Mouse (Mus musculus): Measurements from ENCODE around the gene Ggt1.

Gene Ggt1

DNA sequence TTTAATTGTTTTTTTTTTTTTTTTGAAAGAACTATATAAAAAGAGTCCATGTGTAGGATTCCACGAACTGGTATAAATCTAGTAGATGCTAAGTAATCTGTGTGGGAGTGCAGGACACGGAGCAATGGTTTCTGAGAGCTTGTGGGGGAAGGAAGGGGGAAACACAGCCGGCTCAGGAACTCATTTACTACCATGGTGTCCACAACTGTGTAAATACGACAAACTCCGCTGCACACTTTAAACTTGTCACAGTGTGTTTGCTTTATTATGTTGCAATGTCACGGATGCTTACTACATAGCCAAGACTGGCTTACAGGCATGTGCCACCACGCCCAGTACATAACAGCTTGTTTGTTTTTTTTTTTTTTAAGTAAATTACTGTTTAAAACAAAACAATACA, 11.5 kb upstream of the Ggt1 start:
- 60% methylated on average over 7 of the region's 7 CpGs for WGBS

DNA sequence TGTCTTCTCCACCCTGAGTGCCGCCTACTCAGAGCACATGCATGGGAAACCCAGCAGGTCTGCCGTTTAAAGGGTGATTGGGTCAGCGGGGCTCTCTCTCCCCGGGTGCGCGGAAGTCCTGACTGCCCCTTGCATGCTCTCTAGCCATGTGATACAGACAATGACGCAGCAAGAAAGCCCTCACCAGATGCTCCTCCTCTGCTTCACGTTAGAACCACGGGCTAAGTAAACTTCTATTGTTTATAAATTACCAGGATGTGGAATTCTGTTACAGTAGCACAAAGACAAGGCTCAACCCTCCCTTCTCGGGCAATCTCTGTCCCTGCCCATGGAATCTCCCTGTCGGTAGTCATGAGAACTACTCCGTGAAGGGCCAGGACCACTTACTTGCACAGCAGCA, 10.2 kb upstream of the Ggt1 start:
- 56% methylated on average over 12 of the region's 12 CpGs for WGBS

DNA sequence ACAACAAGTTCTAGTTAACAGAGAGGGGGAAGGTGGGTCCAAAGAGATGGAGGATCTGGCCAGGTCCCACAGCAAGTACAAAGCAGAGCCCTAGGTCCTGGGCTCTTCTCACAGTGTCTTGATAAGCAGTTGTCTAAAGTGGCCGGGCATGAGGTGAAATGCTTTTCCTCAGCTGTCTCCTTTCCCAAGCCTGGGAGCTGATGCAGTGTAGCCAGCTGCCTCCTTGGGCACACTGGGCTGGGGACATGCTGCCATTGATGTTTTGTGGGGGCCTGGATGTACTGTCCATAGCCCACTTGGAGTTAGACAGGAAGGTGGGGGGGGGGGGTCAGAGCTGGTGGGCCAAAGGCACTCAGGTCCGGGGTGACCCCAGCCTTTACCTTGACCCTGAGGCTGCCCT, 9.3 kb upstream of the Ggt1 start:
- WGBS: 92% methylated on average over 2 of the region's 2 CpGs

DNA sequence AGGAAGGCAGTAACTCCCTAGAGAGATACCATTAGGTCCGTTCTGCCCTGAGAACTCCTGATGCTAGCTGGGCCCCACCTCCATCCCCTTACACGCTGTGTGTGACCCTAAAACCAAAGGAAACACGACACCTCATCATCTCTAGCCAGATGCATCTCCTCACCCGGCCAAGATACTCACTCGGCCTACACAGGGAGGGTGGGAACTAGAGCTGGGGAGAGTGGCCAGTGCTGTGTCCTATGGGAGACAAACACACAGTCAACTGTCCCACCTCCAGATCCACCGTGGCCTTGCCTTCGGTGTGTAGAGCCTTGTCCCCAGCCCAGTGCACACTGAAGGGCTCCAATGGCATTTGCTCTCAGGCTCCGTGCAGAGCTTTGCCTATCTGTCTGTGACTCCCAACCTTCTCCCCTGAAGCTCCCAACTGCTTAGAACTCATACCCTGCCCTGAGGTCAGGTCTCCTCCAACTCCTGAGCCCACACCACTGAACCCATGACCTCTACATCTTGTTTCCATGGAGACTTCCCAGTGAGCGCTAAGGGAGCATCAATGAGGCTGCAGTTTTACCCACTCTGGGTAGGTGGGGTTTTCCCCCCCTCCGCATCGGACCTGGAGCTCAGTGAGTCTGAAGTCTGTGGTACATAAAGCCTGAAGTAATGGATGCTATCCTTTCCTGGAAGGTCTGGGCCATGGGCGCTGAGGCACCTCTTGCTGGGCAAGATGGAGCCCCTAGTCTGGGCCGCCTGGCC, 8.5 kb upstream of the Ggt1 start:
- 91% methylated on average over 13 of the region's 13 CpGs for WGBS

DNA sequence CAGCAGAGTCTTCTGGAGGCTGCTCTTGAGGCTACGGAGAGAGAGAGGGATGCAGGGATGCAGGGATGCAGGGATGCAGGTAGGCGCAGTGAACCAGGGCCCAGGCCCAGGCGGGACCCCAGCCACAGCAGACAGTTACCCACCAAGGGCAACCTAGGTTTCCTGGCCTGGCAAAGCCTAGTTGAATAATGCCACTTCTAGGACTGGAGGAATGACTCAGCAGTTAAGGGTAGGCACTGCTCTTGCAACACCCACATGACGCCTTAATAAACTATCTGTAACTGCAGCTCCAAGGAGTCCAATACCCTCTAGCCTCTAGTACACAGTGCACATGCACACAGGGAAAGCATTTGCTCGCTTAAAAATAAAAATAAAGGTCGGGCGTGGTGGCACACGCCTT, 7.3 kb upstream of the Ggt1 start:
- 95% methylated on average over 8 of the region's 8 CpGs for WGBS

DNA sequence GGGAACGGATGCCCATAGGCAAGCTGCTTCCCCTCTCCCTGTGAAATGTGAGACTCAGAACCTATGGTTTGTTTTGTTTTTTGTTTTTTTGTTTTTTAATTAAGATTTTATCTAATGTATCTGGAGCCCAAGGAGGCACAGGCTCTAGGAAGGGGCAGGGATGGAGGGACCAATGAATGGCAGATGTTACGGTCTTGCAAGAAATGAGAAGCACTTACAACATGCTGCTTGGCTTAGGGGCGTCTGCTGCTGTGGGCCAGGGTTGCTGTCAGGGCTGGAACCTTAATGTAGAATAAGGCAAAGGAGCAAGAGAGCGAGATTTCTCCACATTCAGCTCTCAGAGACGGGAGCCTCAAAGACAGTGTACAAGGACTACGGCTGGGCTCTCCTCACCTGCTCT, 5.8 kb upstream of the Ggt1 start:
- 78% methylated on average over 6 of the region's 6 CpGs for WGBS

DNA sequence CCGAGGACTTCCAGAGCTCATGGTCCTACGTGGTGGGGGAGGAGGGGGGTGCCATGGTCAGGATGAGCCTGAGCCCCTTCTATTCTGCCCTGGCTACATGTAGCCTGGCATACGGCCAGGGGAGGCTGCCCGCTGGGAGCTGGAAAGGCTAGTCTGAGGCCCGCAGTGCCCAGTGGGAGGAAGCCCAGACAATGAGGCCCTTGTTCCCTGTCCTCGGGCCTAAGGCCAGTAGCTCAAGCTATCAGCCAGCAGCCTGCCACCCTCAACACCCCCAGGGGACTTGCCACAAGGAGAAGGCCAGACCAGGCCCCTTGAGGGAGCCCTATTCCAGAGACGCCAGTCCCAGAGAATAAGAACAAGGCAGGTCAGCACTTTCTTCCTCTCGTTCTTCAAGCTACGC, 5.4 kb upstream of the Ggt1 start:
- 55% methylated on average over 9 of the region's 9 CpGs for WGBS

DNA sequence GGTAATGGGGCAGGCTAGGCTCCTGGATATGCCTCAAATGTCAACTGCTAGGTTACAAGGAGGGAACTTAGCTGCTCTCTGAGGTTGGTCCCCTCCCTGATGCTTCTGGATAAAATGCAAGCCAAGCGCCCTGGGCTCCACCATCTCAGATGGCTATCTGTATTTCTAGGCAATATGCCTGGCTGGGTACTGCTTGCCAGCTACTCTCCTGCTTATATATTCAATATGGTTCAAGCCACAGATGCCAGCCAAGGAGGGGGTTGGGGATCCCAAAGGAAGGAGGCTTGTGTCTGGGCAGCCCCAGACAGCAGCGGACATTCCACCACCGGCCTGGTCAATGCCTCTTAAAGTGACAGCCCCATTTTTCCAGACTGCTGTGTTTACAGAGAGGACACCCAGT, 2.9 kb upstream of the Ggt1 start:
- WGBS: 17% methylated on average over 3 of the region's 3 CpGs

DNA sequence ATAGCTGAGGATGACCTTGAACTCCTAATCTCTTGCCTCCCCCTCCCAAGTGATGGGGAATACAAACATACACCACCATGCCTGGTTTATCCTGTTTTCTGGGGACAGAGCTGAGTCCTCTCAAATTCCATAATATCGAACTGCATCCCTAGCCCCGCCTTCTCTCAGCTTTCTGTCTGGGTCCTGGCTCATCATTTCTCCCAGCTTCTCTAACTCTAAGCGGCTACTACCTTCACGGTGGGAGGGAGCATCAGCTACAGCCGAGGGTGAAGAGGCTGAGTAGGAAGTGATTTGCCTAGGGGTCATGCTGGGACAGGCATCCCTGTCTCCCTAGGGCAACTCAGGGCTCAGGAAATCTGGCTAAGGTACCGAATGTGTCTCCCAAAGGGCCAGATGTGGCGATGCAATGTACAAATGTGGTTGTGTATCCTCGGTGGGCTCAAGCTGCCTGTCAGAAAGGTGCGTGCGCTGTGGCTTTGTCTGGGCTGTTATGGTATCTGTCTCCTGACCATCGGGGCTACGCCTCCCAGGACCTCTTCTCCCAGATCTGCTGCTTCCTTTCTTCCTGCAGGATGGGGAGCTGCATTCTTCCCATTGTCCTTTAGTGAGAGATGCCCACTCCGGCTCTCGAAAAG, 2.2 kb upstream of the Ggt1 start:
- 5% methylated on average over 14 of the region's 14 CpGs for WGBS

DNA sequence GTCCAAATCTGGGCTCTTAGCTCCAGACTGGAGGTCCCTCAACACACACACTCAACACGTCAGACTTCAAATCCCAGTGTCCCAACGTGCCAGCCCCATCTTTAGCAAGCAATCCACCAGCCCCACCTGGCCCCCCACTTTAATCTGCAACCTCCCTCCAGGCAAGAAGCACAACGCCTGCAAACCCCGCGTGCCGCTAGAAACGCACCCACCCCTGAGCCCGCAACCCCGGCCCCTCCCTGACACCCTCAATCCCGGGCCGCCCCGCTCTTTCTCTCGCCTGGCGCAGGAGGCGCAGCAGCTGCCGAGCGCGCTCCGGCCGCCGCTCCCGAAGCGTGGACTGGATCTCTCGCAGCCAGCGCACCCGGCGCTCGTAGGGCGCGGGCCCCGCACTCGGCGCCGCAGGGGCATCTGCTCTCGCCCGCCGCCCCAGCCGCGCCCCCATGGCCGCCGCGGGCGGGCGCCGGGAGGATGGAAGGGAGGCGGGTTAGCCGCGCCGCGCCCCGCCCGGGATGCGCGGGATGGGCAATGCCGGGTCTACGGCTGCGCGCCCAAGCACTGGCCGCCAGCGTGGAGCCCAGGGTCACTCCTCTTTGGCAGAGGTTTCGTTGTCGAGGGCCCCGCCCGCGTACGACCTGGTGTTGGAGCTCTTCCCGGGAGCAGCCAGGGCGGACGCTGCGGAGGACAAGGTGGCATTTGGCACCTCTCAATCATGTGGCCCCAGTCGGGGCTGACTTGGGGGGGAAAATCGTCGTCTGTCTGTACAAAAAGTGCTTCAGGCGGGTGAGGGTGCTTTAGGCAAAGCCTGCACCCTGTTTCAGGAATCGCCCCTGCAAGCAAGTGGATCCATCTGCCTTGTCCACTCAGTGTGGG, 1.5 kb upstream of the Ggt1 start, which contains the start of gene Lrrc75b:
TSS of gene Lrrc75b (minus strand) at position 655 of the 873 bp plus-strand sequence.
- under 1% methylated on average over 75 of the region's 75 CpGs for WGBS

DNA sequence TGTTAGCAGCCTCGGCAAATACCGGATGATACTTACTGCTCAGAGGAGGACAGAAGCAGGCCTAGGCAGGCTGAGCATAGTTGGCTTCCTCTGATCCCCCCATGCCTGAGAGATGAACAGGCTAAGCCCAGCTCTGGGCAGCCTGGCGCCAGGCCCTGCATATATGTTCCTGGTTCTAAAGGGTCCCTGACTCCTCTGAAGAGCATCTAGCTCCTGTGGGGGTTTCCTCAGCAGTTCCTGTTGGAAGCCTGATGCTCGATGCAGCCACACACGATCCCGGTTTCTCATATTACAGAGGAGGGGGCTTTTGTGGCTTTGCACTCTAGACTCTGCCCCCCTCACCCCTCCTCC, 880 bp upstream of the Ggt1 start:
- WGBS: 36% methylated on average over 6 of the region's 6 CpGs

DNA sequence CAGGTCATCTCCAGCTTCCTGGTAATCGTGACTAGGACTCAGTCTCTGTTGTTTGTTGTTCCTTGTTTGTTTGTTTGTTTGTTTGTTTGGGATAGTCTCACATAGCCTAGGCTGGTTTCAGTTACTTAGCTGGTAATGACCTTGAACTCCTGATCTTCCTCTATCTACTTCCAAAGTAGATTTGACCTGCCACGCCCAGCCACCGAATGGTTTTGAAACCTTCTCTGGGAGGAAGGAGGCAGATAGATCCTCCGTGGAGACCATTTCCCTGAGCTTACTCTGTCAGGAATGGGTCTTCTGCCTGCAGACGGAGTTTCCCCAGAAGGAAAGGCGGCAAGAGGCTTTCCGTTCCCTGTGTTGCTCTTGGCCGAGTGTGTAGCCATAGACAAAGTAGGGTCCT, 1.2 kb downstream of the Ggt1 start:
- WGBS: 94% methylated on average over 8 of the region's 8 CpGs

DNA sequence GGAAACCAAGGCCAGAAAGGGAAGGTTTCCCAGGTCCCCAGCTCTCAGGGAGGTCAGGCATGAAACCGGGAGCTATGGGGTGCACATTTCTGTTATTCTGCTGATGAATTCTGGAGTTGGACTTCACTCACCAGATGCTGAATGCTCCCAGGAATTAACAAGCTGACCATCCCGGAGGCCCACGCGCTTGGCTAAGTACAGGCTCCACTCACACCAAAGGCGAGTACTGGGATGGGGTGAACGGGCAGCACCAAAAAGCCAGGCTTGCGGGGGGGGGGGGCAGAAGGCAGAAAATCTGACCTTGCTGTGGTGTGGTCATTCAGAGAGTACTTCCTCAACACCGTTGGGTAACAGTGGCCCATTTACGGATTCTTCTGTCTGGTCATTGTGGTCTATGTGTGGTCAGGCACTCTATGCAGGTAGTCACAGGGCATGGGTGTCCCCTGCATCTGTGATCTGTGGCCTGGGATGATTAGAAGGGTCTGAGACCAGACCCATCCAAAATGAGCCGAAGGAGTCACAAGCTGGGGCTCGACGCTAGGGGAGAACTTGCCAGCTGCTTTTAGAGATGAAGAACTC, 3.4 kb downstream of the Ggt1 start:
- WGBS: 89% methylated on average over 12 of the region's 12 CpGs

DNA sequence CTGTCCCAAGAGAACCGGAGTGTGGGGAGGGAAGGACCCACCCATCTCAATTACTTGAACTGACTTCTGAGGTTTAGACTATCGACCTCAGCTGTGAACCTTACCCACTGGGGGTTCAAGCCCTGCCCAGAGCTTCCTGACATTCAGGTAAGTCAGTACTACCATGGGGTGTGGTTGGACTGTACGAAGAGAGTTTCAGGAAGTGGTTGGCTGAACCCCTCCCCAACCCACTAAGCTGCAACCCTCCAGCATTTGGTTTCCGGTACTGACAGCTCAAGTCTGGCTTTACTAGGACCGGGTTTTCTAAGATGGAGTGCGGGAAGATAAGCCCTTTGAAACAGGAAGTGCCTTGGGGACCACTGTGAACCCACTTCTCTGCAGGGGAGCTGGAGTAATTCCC, 4.0 kb downstream of the Ggt1 start:
- WGBS: 75% methylated on average over 6 of the region's 6 CpGs

DNA sequence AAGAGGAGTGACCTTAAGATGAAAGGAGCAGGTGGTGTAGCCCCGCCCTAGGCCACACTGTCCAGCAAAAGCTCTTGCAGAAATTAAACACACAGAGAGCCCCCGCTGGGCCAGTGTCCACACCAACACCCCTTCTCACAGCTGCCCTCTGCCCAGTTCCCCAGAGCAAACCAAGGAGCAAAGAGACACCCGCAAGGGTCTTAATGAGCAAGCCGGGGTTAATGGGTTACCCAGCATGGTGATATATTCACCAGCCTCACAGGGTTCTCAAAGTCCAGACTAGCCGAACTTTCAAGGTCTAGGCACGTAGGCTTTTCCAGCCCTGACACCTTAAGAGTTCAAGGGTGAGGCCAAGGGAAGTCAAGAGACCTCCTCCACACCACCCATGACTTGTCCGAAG, 4.5 kb downstream of the Ggt1 start:
- WGBS: 88% methylated on average over 7 of the region's 7 CpGs

DNA sequence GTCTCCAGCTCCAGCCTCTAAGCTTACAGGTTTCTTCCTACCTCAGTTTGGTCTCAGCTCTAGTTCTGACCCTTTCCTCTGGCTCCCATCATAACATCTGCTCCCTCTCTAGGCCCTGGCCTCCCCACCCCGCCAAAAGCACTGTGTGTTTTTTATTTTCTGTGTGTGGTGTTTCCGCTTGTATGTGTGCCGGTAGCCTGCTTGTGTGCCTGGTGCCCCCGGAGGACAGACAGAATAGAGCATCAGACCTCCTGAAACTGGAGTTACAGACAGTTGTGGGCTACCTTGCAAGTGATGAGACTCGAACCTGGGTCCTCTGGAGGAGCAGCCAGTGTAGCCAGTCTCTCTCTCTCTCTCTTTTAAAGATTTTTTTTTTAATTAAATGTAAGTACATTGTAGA, 4.9 kb downstream of the Ggt1 start:
- 79% methylated on average over 5 of the region's 5 CpGs for WGBS

DNA sequence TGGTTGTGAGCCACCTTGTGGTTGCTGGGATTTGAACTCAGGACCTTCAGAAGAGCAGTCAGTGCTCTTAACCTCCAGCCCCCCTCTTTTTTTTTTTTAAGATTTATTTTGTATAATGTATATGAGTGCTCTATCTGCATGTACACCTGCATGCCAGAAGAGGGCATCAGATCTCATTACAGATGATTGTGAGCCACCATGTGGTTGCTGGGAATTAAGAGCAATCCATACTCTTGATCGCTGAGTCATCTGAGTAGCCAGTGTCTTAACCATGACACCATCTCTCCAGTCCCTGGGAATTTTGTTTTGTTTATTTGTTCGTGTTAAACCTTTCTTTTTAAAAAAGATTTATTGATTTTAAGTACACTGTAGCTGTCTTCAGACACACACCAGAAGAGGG, 5.4 kb downstream of the Ggt1 start:
- WGBS: 81% methylated on average over 2 of the region's 2 CpGs

DNA sequence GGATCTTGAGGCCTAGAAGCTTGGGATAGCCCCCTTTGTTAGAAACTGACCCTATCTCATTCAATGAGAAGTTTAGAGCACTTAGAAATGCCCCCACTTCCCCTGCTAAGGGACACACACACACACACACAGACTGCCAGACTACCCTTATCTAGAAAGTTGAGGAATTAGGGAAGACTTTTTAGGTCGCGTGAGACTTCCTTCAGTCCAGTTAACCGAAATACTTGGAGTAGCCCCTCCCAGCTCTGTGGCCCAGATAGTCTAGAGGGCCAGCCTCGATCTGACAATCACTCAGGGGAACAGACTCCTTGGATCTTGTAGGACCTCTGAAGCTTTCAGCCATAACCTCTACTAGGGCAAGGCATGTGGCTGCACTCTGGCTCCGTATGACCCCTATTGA, 6.6 kb downstream of the Ggt1 start:
- 68% methylated on average over 5 of the region's 5 CpGs for whole genome bisulfite sequencing

DNA sequence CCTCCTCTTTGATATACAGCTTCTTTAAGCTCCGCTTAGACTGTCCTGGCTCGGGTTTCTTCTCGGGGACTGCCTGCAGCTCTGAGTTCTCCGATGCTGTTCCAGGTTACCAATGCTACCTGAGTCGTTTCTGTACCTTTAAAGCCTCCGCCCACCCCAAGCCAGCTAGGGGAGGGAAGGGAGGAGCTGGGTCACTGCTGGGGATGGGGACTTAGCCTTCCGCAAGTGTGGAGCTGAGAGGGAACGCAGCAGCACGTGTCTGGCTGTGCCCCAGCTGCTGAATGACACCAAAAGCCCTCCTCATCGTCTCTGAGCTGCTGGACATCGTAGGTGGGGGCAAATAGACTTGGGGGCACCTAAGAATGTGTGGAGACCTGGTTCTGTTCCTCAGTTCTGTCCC, 7.0 kb downstream of the Ggt1 start:
- 37% methylated on average over 11 of the region's 11 CpGs for WGBS

DNA sequence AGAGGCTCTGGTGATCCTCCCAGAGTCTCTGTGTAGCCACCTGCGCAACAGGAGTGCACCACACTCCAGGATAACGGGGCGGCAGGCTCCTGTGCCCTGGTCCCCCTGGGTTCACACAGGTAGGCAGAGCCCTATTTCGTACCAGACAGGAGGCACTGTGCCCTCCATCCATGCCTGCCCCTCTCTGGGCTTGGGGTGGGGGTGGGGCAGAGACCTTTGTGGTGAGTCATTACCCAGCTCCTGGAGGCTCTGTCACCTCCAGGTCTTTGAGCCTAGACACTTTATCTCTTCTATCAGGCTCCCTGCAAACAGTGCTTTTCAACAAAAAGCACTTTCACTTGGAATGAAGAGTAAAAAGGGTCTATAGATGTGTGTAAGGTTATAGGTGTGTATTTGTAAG, 7.4 kb downstream of the Ggt1 start:
- WGBS: 67% methylated on average over 4 of the region's 4 CpGs

DNA sequence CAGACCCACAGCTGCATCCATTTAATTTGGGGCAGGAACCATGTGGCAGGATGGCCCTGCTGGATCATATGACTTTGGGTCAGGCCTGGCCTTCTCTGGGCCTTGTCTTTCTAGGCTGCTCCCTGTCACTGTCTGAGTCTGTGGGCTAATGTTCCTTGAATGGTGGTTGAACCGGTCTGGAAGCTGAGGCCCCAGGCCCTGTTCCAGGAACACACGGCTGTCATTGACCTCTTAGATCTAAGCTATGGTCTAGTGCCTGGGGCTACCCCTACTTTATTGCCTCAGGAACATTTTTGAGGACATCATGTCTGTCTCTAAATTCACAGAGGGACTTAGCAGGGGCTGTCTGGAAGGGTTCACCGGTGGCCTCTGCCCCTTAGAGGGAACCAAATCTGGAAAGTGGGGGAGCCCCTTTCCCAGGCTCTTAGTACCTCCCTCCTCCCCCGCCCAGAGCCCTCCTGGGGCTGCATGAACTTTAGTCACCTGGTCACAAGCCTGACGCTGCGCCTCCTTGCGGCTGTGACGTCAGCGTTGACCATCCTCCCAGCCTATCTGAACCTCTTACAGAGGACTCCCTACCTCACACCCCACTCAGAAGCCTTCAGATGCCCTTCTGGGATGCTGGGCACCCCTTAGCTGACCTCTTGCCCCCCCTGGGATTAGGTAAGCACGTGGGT, 9.7 kb downstream of the Ggt1 start:
- WGBS: 64% methylated on average over 10 of the region's 10 CpGs

DNA sequence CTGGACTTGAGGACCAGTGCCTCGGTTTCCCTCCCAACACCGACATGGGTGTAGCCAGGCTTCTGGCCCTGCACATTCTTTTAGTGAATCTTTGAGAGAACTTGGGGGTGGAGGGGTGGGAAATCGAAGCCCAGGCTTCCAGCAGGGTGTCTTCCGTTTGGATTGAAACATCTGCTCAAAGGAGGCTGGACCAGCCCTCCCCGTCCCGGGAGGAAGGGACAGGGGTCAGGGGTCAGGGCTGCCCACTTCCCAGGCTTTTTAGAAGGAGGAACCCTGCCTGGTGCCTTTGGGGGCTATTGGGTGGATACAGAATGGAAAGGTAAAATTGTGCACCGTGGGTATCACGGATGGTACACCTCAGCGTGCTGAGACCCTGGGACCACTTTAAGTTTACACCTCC, 10.5 kb downstream of the Ggt1 start:
- 46% methylated on average over 9 of the region's 9 CpGs for WGBS
